Mouse (Mus musculus) thymus, postnatal 0 days (tissue): Measurements from ENCODE around the gene Gm45716. TPM values are rescaled to one million over a fixed set of nuclear protein-coding genes. Genes with fewer than 3 reads are reported as not detected.
"Not testable (repeated sequence)": the region's sequence is repeated elsewhere in the genome, so short reads cannot be mapped to it uniquely, and the experiment has no call there.

Source experiments
- DNase-seq: peaks from one replicate; pipeline ENCODE4 v3.0.0-alpha.2; 2015; ENCODE audit warnings: low spot score
- polyA plus RNA-seq: library from polyadenylated mRNA; unstranded; fragments of >200 nt; fragmentation: Nextera tagmentation; extraction: Ambion mirVana; gene quantifications from 2 replicates; pipeline ENCODE4 v1.2.1, GENCODE M21; 2015

The Gm45716 gene
- polyA plus RNA-seq, 1 experiment from 2014 or later: 25.6 TPM

DNA sequence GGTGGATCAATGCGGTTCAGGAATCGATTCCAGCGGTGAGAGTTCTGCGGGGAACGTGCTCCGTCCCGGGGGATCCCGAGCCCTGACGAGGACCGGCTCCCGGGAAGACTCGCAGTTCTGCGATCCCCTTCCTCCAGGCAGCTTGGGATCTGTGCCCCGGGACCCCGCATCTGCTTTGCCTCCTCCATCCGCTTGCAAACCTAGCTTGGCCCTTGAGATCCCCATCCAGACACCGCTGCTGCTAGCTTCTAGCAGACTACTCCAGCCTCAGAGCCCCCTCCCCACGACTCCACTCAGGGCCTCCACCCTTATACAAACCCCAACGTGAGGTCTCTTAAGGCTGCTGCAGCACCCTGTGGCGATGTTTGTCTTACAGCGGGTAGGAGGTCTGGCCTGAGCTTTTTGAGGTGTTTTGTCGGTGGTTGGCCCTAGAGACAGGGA, 62.2 kb downstream of the Gm45716 start:
- DNase-seq: peak; percentile 62

DNA sequence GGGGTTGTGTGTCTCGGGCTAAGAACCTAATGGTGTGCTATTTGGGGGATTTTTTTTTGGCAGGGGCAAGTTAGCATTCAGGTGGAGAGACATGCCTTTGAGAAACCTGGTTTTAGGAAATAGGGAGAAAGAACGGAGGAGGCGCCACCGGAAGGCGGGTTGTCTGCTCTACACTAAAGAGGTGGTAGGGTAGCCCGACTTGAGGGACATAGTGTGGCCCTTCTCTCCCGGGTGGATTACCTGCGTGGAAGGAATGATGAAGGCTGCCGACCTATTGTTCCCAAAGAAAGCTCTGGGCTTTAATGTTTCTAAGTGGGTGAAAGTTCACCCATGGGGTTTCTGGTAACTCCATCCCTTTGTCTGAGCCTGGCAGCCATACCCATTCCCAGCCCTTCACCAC, 62.7 kb downstream of the Gm45716 start:
- no peak for DNase-seq

DNA sequence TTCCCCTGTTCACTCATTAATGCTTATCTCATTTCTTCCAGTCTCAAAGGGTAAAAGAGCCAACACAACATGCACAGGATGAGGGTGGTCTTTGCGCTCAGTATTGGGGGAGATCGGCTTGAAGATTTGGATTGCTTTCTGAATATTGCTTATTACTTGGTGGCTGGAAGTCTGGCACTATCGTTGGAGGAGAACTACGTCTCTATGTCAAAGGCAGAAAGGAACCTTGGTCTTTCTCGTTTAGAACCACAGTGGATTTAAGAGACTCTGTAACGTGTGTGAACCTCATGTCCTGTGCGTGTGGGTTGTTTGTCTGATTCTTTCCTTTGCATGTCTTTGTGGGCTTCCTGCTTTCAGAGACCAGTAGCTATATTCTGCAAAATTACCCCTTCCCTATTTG, 63.2 kb downstream of the Gm45716 start:
- peak; percentile 32 for DNase-seq

DNA sequence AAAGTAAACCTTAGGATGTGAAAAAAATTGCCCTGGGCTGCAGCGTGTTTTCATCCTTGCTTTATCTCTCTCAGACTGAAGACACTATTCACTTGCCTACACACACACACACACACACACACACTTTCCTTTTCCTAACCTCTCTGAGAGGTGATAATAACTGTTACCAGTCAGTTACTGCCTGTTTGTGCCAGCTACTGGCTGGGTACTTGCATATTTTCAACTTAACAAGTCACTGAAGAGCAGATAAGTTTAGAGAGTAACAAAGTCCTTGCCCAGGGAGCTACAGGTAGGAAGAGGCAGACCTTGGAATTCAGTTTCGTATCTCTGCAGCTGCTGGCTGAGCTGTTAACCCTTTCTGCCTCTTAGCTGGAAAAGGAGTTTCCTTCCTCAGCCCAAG, 64.4 kb downstream of the Gm45716 start:
- DNase-seq: no peak

DNA sequence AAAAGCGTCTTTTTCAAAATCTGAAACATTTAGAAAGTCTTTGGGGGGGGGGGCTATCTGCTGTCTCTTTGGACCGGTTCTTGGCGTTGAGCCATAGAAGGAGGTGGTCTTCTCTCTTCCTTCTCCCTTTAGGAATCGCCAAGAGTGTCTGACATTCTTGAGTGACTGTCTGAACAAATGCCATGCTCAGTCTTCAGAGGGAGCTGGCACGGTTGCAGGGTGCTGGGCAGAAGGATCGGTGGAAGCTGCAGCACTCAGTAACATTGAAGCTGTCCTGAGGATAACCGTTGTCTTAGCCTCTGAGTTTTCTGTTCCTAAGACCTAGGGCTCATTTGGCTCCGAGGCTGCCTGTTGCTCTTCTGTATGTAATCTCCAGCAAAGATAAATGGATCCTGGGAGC, 64.9 kb downstream of the Gm45716 start:
- no peak for DNase-seq

DNA sequence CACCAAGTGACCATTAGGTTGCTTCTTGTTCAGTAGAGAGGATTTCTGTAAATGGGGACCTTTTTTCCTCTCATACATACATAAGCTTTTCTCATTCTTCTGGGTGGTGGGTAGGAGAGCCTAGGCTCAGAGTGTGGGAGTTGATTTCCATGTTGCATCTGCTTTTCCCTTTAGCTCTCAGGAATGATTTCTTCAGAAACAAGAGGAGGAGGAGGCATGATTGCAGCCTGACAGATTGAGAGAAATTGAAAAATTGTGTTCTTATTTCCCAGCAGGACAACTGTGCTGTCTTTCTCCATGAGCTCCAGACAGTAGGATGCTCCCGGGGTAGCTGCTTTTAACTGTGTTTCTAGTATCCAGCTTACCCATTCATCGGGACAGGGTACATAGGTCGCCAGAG, 67.1 kb downstream of the Gm45716 start:
- no peak for DNase-seq

DNA sequence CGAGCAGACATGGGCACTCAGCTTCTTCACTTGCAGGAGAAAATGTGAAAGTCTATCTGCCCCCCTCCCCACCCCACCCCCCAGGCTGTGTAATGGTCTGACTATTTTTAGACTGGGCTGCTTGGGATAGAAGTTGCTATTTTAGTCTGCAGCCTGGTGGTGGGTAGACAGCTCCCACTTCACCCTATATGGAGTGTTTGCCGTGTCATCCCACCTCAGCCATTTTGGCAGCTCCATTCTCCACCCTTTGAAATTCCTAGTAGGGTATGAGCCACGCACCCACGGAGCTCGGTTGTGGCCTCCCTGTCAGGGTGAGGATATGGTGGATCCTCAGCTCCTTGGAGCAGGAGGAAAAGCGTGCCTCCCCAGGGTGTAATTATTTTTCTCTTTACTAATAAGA, 68.2 kb downstream of the Gm45716 start:
- no peak for DNase-seq

DNA sequence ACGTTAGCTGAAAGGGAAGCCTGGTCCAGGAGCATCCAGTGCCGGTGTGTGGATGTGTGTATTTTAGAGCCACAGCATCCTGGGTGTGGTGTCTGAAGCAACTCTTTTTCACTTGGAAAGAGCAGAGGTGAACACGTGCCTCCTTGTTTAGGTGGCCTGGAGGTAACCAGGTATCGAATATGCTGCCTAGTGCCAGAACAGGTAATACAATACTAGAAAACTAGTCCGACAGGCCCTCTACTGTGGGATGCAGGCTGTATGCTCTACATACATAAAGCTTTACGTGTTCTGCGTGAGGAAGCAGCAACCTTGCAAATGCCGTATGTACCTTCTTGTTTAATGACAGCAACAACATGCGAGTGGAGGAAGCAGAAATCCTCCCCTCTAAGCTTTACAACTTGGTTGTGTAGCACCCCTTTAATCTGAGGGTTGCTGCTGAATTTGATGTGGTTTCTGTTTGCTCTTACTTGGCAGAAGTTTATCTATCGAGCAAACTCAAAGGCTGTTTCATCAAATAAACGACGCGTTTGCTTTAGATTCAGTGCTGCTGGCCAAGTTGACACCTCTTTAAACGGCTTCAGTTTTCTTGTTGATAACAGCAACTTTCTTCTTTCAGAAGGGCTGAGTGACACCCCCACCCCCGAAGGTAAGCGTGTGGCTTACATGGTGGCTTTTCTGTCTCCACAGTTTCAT, 69.5 kb downstream of the Gm45716 start:
- peak; percentile 52 for DNase-seq

DNA sequence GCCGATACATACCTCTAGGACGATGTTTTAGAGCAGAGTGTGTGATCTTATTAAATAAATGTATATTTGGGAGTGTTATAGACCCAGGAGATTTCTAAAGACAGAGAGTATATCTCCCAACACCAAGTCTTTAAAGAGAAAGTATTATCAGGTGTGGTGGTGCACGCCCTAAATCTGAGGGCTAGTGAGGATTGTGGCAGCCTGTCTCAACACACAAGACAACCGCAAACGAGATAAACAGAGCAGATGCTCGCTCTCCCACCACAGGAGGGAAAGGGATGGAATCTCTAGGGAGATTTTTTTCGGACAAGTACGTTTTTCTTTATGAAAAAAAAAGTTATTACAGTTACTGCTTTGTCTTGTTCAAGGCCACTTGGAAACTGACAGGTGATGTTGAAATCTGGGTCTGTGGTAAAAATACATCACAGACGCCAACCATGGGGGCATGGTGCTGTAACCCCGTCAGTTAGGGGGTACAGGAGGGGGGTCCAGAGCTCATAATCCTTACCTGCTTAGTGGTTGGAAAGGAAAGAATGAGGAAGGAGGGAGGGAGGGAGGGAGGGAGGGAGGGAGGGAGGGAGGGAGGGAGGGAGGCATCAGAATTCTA, 70.9 kb downstream of the Gm45716 start:
- no peak for DNase-seq

DNA sequence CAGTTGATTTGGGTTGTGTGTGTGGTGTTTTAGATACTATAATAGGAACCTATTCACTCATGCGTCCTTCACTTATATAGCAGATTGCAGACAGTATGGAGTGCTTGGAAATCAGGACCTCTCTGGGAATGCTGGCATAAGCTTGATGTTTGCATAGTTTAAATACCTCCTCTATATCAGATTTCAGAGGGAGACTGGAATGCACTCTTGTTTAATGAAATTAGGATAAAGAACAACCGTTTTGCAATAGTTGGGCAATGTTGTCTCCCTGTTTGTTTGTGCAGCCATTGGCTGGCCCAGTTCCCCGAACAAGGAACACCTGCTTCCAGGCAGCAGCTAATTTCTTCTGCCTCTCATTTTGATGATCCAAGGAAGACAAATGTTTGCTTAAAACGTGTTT, 71.6 kb downstream of the Gm45716 start:
- DNase-seq: no peak

DNA sequence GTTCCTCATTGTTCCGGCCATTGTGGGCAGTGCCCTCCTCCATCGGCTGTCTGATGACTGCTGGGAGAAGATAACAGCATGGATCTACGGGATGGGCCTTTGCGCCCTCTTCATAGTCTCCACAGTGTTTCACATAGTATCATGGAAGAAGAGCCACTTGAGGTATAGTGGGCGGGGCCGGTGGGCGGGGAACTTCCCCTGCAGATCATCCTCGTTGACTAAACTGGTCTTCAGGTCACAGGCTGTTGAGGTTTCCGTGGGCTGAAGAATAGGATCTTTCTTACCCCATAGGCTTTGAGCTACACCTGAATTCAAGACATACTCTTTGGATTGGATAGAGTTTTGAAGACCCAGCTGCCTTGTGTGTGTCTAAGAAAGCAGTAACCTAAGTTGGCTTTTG, 72.3 kb downstream of the Gm45716 start:
- no peak for DNase-seq

DNA sequence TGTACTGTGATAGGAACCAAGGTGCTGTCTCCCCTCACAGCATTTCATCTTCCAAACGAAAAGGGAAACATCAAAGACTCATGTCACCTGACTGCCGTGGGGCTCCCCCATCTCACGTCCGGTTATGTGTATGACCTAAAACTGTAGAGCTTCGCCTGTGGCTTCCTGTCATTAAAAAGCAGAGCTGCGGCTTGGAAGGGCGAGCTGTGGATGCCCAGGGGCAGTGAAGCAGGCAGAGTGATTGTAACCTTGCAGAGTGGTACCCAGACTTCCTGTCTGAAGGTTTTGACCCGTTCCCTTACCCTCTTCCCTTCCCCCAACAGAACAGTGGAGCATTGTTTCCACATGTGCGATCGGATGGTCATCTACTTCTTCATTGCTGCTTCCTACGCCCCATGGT, 76.7 kb downstream of the Gm45716 start:
- DNase-seq: peak; percentile 37

DNA sequence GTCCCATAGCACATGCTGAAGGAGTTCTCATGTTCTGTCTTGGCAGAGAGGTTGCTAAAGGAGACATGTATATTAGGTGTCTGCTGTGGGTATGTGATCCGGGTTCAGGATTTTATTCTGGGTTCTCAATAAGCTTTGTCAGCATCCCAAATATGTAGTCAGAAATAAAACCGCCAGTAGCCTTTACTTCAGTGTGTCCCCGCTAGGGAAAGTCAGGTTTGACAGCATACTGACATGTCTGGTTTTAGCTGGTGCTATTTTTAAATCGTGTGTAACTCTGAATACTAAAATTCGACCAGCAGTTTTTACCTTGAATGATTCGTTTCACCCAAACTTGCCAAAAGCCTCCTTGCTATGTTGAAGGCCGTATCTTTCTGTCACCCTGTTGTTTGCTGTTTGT, 78.1 kb downstream of the Gm45716 start:
- no peak for DNase-seq

DNA sequence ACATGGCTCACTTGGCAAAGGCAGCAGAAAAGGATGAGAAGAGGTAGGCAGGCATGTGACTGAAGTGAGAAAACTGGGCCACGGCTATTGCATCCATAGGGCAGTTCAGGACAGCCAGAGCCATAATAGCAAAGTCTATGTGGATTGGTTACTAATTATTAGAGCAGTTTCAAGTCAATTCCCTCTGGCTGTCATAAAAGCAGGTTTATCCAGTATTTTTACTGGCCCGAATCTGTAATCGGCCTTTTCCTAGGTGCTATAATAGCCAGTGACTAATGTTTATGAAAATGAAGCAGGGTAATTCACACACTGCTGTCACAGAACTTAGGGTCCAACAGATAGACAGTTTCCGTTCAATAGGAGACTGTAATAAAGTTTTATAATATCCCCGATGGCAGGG, 81.5 kb downstream of the Gm45716 start:
- no peak for DNase-seq

DNA sequence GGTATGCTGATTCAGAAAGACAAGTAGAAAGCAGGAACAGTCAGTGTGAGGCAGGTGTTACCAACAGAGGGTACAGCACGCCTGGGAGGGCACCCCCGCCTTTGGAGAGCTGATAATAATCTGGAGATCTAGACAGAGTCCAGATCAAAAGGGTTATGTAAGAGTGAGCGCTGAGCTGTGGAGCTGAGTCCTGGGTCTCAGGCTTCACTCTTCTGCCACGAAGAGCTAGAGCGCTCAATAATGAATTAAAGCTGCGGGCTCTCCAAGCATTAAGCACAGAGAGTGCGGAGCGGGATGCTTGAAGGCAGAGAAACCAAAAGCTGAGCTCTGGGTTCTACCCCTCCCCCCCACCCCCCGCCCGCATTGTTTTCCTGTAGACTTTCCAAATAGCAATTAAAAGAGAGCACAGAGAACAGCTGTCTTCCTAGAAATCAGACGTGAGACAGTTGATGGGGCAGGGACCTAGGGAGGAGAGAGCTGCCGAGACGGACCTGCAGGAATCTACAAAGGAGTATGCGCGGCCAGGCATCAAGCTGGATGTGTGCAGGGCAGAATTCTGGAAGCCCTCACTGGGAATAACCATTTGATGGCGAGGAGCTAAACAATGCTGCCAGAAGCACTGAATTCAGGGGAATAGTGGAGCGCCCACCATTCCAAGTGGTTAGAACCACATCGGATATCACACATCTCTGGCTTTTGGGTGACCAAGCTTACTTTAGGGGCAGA, 82.1 kb downstream of the Gm45716 start:
- DNase-seq: no peak

DNA sequence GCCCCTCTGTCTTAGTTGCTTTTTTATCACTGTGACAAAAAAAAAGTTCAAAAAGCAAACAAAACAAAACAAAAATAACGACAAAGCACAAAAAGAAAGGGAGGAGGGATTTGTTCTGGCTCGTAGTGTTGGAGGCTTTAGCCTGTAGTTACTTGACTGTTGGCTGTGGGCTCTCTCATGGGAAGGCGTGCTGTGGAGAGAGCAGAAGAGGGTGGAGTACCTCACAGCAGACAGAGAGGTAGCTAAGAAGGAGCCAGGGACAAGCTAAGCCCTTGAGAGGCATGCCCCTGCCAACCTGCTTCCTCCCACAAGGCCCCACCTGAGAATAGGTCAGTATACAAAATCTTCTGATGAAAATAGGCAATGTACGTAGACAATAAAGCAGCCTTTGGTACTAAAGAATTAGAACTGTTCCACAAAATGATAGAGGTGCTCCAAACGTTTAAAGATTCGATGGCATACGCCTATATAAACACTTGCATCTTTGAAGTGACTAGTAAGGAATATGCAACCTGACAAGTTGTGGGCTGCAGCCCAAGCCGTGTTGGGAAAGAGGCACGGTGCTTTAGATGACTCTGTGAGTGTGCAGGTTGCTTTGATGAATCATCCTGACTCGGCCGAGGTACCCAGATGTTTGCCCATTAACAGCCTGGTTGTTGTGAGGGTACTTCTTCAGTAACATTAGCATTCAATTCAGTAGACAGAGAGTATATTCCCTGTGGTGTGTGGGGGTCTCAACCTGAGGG, 82.8 kb downstream of the Gm45716 start:
- DNase-seq: no peak

DNA sequence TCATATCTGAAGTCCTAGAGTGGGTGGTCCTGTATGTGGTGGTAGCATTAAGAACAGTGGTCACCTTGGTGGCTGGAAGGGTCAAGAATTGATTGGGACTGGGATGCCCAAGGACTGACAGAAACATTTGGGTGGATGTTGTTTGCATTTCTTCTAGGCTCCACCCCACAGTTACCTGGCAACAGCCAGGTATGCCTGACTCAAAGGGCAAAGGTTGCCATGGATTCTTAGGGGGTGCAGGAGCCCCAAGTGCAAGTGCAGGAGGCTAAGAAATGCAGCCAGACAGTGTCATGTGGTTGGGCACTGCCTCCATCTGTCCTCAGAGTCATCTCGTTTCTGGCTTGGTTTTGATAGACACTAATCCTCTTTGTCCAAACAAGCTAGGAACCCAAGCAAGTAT, 86.7 kb downstream of the Gm45716 start:
- DNase-seq: no peak

DNA sequence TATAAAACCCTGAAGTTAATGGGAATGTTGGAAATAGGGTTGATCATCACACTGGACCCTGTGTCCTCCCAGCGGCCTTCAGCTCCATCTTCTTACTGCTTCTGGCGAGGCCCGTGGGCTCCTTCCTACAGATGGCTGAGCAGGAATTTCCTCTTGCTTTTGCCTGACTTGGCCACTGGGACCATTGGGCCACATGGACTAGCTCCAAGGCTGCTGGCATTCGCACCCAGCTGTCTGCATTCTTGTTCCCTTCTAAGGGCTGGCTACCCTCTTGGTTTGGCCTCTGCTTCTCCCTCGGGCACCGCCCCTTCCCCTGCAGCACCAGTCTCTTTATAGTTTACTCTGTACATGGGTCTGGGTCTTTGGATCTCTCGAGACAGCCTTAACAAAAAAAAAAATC, 88.2 kb downstream of the Gm45716 start:
- DNase-seq: no peak

DNA sequence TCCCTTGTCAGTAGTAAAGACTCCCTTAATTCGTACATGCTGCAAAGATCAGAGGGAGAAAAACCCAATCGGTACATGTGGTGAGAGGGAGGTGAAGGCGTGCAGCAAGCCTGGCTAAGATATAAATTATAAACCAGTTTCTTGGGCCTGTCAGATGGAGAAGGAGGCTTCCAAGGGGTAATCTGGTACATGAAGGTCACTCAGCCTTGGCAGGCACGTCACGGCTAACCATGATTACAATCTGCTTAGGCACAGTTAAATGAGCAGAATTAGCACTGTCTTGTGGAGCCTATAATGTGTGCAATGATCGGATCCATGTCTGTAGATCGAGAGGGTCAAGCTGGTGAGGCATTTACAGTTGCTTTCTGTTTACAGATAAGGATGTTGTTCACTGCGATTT, 88.7 kb downstream of the Gm45716 start:
- no peak for DNase-seq

DNA sequence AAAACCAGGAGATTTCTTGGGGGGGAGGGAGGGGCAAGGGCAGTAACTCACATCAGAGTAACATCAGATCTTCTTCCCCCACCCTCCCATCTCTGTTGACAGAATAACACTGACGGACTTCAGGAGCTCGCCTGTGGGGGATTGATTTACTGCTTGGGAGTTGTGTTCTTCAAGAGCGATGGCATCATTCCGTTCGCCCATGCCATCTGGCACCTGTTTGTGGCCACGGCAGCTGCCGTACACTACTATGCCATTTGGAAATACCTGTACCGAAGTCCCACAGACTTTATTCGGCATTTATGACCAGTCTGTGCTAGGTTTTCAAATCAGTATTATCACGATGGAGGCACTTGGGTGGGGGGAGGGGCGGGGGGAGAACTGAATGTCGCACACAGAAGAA, 89.1 kb downstream of the Gm45716 start:
- no peak for DNase-seq

DNA sequence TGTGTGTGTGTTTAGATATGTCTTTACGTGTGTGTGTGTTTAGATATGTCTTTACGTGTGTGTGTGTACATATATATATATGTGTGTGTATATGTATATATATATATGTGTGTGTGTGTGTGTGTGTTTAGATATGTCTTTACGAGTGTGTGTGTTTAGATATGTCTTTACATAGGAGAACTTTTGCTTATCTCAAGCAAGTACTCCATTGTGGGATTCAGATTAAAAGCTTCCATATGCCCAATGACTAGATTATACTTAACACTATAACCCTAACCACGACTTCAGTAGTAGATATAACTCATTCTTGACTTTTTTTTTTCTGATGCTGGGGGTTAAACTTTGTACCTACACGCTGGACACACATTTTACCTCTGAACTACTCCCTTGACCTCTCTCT, 92.6 kb downstream of the Gm45716 start:
- DNase-seq: no peak

DNA sequence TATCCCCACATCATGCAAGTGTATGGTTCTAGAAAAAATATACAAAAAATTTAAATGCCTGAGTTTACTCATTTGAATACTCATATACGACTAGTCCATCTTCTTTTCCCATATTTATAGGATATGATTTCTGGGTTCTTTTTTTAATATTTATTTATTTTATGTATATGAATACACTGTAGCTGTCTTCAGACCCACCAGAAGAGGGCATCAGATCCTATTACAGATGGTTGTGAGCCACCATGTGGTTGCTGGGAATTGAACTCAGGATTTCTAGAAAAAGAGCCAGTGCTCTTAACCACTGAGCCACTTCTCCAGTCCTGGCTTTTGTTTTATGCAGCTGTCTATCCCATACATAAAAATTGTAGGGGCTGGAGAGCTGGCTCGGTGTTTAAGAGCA, 94.5 kb downstream of the Gm45716 start:
- DNase-seq: not testable (repeated sequence)
